In genomic region chr8:108754556-108754955, GRCm38 (mm10) we compare ENCODE assay signal across 16 mouse cellular contexts.
A peak's percentile ranks its signal among the peaks of the same experiment; 100 is the strongest.
DNase-seq lines count a peak whose midpoint lies in the region; ATAC-seq and TF ChIP-seq lines count a peak whose summit lies in the region.
"Had no signal": no experiment of that assay in that cellular context is flagged by ENCODE, and none has a peak within 500 bp of the region (broad histone marks: within the 10 kb centered on the region; RNA-seq: fewer than 3 reads in every experiment).

No protein-coding gene starts in this region.

- WGBS in forebrain, embryonic 10.5 days: 80% methylated on average over 6 of the region's 6 CpGs
- 57% methylated on average over 6 of the region's 6 CpGs for WGBS in forebrain, postnatal 0 days
- WGBS in lung, embryonic 15.5 days: 65% methylated on average over 6 of the region's 6 CpGs
- WGBS in lung, adult 2 months: 76% methylated on average over 6 of the region's 6 CpGs
- WGBS in limb, embryonic 12.5 days: 89% methylated on average over 6 of the region's 6 CpGs

- no peak for ATAC-seq in forebrain, postnatal 0 days
- no peak for ATAC-seq in lung, embryonic 15.5 days (ENCODE audit: borderline replicate concordance, extremely low read depth, low FRiP score, low TSS enrichment)
- ATAC-seq in limb, embryonic 12.5 days (ENCODE audit: insufficient number of reproducible peaks, insufficient read depth, low FRiP score, low TSS enrichment, low read depth): no peak
- ATAC-seq: forebrain, embryonic 15.5 days; midbrain, embryonic 16.5 days had no signal

- DNase-seq in forebrain, embryonic 10.5 days (ENCODE audit: extremely low spot score, low spot score): no peak
- DNase-seq in forebrain, postnatal 0 days: no peak
- DNase-seq in lung, adult 2 months: no peak
- DNase-seq in R1 (ENCODE audit: low read depth, low spot score): peak; percentile 25
- no peak for DNase-seq in left cerebral cortex, adult 18-20 months (ENCODE audit: low spot score in 2 of 2)
- no peak for DNase-seq in thymus, postnatal 10 days (ENCODE audit: low spot score in 2 of 2)
- DNase-seq: cerebellum, postnatal 14 days; heart, postnatal 36 days had no signal

- H3K27me3 ChIP-seq in forebrain, embryonic 10.5 days (ENCODE audit: poor library complexity, severe bottlenecking): peaks cover 51% of the 10 kb centered on the region
- H3K27me3 ChIP-seq in forebrain, postnatal 0 days (ENCODE audit: insufficient read depth, low read length): no peaks in the 10 kb centered on the region
- H3K27me3 ChIP-seq in lung, embryonic 15.5 days: no peaks in the 10 kb centered on the region
- no peaks in the 10 kb centered on the region for H3K27me3 ChIP-seq in limb, embryonic 12.5 days
- H3K27me3 ChIP-seq: forebrain, embryonic 15.5 days; heart, embryonic 13.5 days; limb, embryonic 15.5 days had no signal

- H3K9me3 ChIP-seq in forebrain, embryonic 10.5 days: no peaks in the 10 kb centered on the region
- H3K9me3 ChIP-seq in forebrain, postnatal 0 days (ENCODE audit: low read length): no peaks in the 10 kb centered on the region
- H3K9me3 ChIP-seq in lung, embryonic 15.5 days: no peaks in the 10 kb centered on the region
- no peaks in the 10 kb centered on the region for H3K9me3 ChIP-seq in limb, embryonic 12.5 days
- H3K9me3 ChIP-seq: forebrain, embryonic 15.5 days; heart, embryonic 13.5 days; limb, embryonic 15.5 days had no signal

- no peak overlapping the region for H3K9ac ChIP-seq in forebrain, postnatal 0 days
- H3K9ac ChIP-seq in lung, embryonic 15.5 days: no peak overlapping the region
- no peak overlapping the region for H3K9ac ChIP-seq in limb, embryonic 12.5 days (replicated peaks)
- H3K9ac ChIP-seq: forebrain, embryonic 15.5 days; heart, embryonic 13.5 days; limb, embryonic 15.5 days had no signal

- H3K4me1 ChIP-seq in forebrain, embryonic 10.5 days: peaks cover 68% of the 10 kb centered on the region
- H3K4me1 ChIP-seq in forebrain, postnatal 0 days (ENCODE audit: insufficient read depth): no peaks in the 10 kb centered on the region
- peaks cover 34% of the 10 kb centered on the region for H3K4me1 ChIP-seq in lung, embryonic 15.5 days
- peaks cover 12% of the 10 kb centered on the region for H3K4me1 ChIP-seq in lung, adult 2 months (ENCODE audit: control insufficient read depth, insufficient read depth, low read length)
- H3K4me1 ChIP-seq in limb, embryonic 12.5 days (replicated peaks): peaks cover 53% of the 10 kb centered on the region

- TF ChIP-seq CTCF in forebrain, postnatal 0 days (IDR thresholded peaks at IDR 0.05; ENCODE audit: low read depth): no peak
- TF ChIP-seq CTCF in lung, adult 2 months (IDR thresholded peaks at IDR 0.05; ENCODE audit: insufficient read depth, low read length): no peak

- H3K36me3 ChIP-seq in forebrain, embryonic 10.5 days (replicated peaks): no peaks in the 10 kb centered on the region; the same call in 1 of the 2 replicates
- H3K36me3 ChIP-seq in forebrain, postnatal 0 days (ENCODE audit: insufficient read depth): no peaks in the 10 kb centered on the region
- H3K36me3 ChIP-seq in lung, embryonic 15.5 days: no peaks in the 10 kb centered on the region
- H3K36me3 ChIP-seq in limb, embryonic 12.5 days: no peaks in the 10 kb centered on the region
- H3K36me3 ChIP-seq: forebrain, embryonic 15.5 days; heart, embryonic 13.5 days; limb, embryonic 15.5 days had no signal

- H3K27ac ChIP-seq in forebrain, embryonic 10.5 days: 0 out of 2 replicates have a peak overlapping the region, but pooled peaks have one; percentile 15
- H3K27ac ChIP-seq in forebrain, postnatal 0 days (ENCODE audit: low read depth, low read length): no peak overlapping the region
- peak overlapping the region; percentile 49 for H3K27ac ChIP-seq in lung, embryonic 15.5 days
- 0 out of 2 replicates have a peak overlapping the region, but pooled peaks have one; percentile 53 for H3K27ac ChIP-seq in limb, embryonic 12.5 days
- H3K27ac ChIP-seq: forebrain, embryonic 15.5 days; kidney, postnatal 0 days; limb, embryonic 15.5 days had no signal

- H3K4me2 ChIP-seq in forebrain, postnatal 0 days (ENCODE audit: low read depth): no peak overlapping the region
- no peak overlapping the region for H3K4me2 ChIP-seq in lung, embryonic 15.5 days
- no peak overlapping the region for H3K4me2 ChIP-seq in limb, embryonic 12.5 days
- H3K4me2 ChIP-seq: forebrain, embryonic 15.5 days; heart, embryonic 13.5 days; limb, embryonic 15.5 days had no signal

- no peak overlapping the region for H3K4me3 ChIP-seq in forebrain, embryonic 10.5 days
- no peak overlapping the region for H3K4me3 ChIP-seq in forebrain, postnatal 0 days (ENCODE audit: low read depth, low read length)
- no peak overlapping the region for H3K4me3 ChIP-seq in lung, embryonic 15.5 days
- no peak overlapping the region for H3K4me3 ChIP-seq in lung, adult 2 months (replicated peaks; ENCODE audit: extremely low read depth, low read depth, low read length)
- H3K4me3 ChIP-seq in limb, embryonic 12.5 days (replicated peaks): no peak overlapping the region
- H3K4me3 ChIP-seq: erythroblast, embryonic 14.5 days; forebrain, embryonic 15.5 days; heart, embryonic 13.5 days; limb, embryonic 15.5 days had no signal

- no peak for TF ChIP-seq POLR2A in lung, adult 2 months (IDR thresholded peaks at IDR 0.05; ENCODE audit: borderline replicate concordance, extremely low read depth, low read depth, low read length)
